8 mouse cellular contexts compared by ENCODE assay signal in the genomic region with DNA sequence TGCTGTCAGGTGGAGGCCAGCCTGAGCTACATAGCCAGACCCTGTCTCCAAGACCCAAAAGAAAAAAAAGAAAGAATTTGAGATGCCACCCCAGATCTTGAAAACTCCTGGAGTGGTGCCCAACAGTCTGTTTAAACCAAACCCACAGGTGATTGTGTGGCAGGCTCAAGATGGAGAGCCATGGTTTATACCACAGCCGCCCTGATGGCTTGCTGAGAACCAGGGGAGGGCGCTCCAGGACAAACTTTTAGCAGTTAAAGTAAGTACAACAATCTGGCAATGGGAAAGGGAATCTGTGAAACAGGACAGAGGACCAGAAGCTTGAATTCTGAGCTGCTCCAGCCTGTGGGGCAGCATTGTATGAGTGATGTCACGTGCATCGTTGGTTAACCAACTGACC. TPM values are rescaled to one million over a fixed set of nuclear protein-coding genes. Genes with fewer than 3 reads are reported as not detected.
DNase-seq lines count a peak whose midpoint lies in the region; ATAC-seq and TF ChIP-seq lines count a peak whose summit lies in the region.

No protein-coding gene starts in this region.

- no peak overlapping the region for H3K27ac ChIP-seq in midbrain, postnatal 0 days (ENCODE audit: low read depth, low read length)
- no peak overlapping the region for H3K27ac ChIP-seq in midbrain, embryonic 13.5 days
- no peak overlapping the region for H3K27ac ChIP-seq in small intestine, adult 2 months (ENCODE audit: insufficient read depth, low read depth, low read length)

- peak; percentile 22 for DNase-seq in gastrocnemius, postnatal 10 days
- no peak for DNase-seq in gastrocnemius, postnatal 4 days (ENCODE audit: low spot score in 2 of 2)
- DNase-seq in midbrain, postnatal 0 days (ENCODE audit: low spot score): peak; percentile 47
- peak; percentile 79 for DNase-seq in ZHBTc4 (ENCODE audit: low read depth, low spot score)
- DNase-seq in forelimb bud, embryonic 11.5 days (ENCODE audit: low read depth, low spot score): peak; percentile 20
- no peak for DNase-seq in yolk sac, embryonic 10.5 days (ENCODE audit: low spot score)

- H3K36me3 ChIP-seq in midbrain, postnatal 0 days (ENCODE audit: insufficient read depth, low read length): no peaks in the 10 kb centered on the region
- no peaks in the 10 kb centered on the region for H3K36me3 ChIP-seq in midbrain, embryonic 13.5 days
- no peaks in the 10 kb centered on the region for H3K36me3 ChIP-seq in small intestine, adult 2 months (ENCODE audit: control insufficient read depth, insufficient read depth, low read length)

- TF ChIP-seq CTCF in midbrain, postnatal 0 days (IDR thresholded peaks at IDR 0.05): peak; percentile 59
- peak; percentile 56; the same call in 1 of the 2 replicates for TF ChIP-seq CTCF in small intestine, adult 2 months (IDR thresholded peaks at IDR 0.05; ENCODE audit: extremely low read depth, insufficient read length, insufficient replicate concordance, low read depth, low read length)

- peaks cover 4% of the 10 kb centered on the region for H3K4me1 ChIP-seq in midbrain, postnatal 0 days (ENCODE audit: insufficient read depth, low read length)
- peaks cover 13% of the 10 kb centered on the region for H3K4me1 ChIP-seq in midbrain, embryonic 13.5 days (replicated peaks)
- H3K4me1 ChIP-seq in small intestine, adult 2 months (ENCODE audit: control insufficient read depth, insufficient read depth, insufficient read length, low read length): peaks cover 6% of the 10 kb centered on the region; the same call in 1 of the 2 replicates

- no peak overlapping the region for H3K4me3 ChIP-seq in midbrain, postnatal 0 days (ENCODE audit: low read depth, low read length)
- H3K4me3 ChIP-seq in midbrain, embryonic 13.5 days (replicated peaks): no peak overlapping the region
- no peak overlapping the region for H3K4me3 ChIP-seq in small intestine, adult 2 months (ENCODE audit: low read depth, low read length)

- H3K9ac ChIP-seq in midbrain, postnatal 0 days (replicated peaks; ENCODE audit: low read length, poor library complexity, severe bottlenecking): no peak overlapping the region
- H3K9ac ChIP-seq in midbrain, embryonic 13.5 days (replicated peaks): no peak overlapping the region

- H3K27me3 ChIP-seq in midbrain, postnatal 0 days (ENCODE audit: insufficient read depth, low read length): no peaks in the 10 kb centered on the region
- H3K27me3 ChIP-seq in midbrain, embryonic 13.5 days: peaks cover 7% of the 10 kb centered on the region; the same call in 1 of the 2 replicates
- H3K27me3 ChIP-seq in small intestine, adult 2 months (ENCODE audit: control insufficient read depth, insufficient read depth, low read length): no peaks in the 10 kb centered on the region

- no peak for ATAC-seq in midbrain, postnatal 0 days (ENCODE audit: low FRiP score)
- ATAC-seq in midbrain, embryonic 13.5 days: no peak

- 65% methylated on average over 4 of the region's 4 CpGs for WGBS in midbrain, postnatal 0 days
- 57% methylated on average over 4 of the region's 4 CpGs for WGBS in midbrain, embryonic 13.5 days
- 78% methylated on average over 4 of the region's 4 CpGs for WGBS in small intestine, adult 2 months

- H3K4me2 ChIP-seq in midbrain, postnatal 0 days (ENCODE audit: low read depth, low read length, poor library complexity, severe bottlenecking): no peak overlapping the region
- H3K4me2 ChIP-seq in midbrain, embryonic 13.5 days (replicated peaks): no peak overlapping the region

- no peak for TF ChIP-seq POLR2A in small intestine, adult 2 months (IDR thresholded peaks at IDR 0.05; ENCODE audit: low read depth, low read length)

- no peaks in the 10 kb centered on the region for H3K9me3 ChIP-seq in midbrain, postnatal 0 days (ENCODE audit: low read length)
- no peaks in the 10 kb centered on the region for H3K9me3 ChIP-seq in midbrain, embryonic 13.5 days

RNA-seq across cellular contexts. Expression of a gene that starts 1.8 kb away (rescaled TPM):
- 100 to 1,000 TPM; 259 to 272 TPM for total RNA-seq in gastrocnemius, postnatal 10 days (2021)
- total RNA-seq in gastrocnemius, postnatal 4 days (2021): 100 to 1,000 TPM; 229 to 230 TPM
- 79.9 and 114 TPM in 2 replicates for total RNA-seq in midbrain, postnatal 0 days (2014; rRNA removed)
- polyA plus RNA-seq in midbrain, postnatal 0 days (2015; fragmentation: Nextera tagmentation; extraction: Ambion mirVana): 283 and 291 TPM in 2 replicates
- 188 and 192 TPM in 2 replicates for polyA plus RNA-seq in midbrain, embryonic 13.5 days (2015; fragmentation: Nextera tagmentation; extraction: Ambion mirVana)
- polyA plus RNA-seq in small intestine, adult 2 months (2012; rRNA removed): 4.3 and 7.9 TPM in 2 replicates

Comparison
In these comparisons a context has a peak if more than half of its experiments do, and no peak if none do; other contexts are left out.
1. DNase-seq: peak in gastrocnemius, postnatal 10 days (single experiment), midbrain, postnatal 0 days (single experiment), ZHBTc4 (single experiment) and forelimb bud, embryonic 11.5 days (single experiment); none in gastrocnemius, postnatal 4 days (0 of 2) and yolk sac, embryonic 10.5 days (single experiment).